Mouse (Mus musculus) stomach, embryonic 14.5 days (tissue): ENCODE data around the gene Ago4. TPM values are rescaled to one million over a fixed set of nuclear protein-coding genes. Genes with fewer than 3 reads are reported as not detected.

Experiments used
- ATAC-seq: fragments of 200-750 bp; cut with Nextera tagmentation; 2 replicates; pipeline ENCODE4 v1.8.0; 2017; ENCODE audit warnings: low read depth, moderate TSS enrichment; ENCODE audit not compliant: insufficient number of reproducible peaks, insufficient read depth, low FRiP score
- H3K27ac ChIP-seq: fragments of 300-500 bp; sonication (generic); 2 replicates; pipeline ENCODE4 v1.5.1; 2014; ENCODE audit warnings: mild to moderate bottlenecking, low read length, moderate library complexity, mixed read lengths
- H3K27me3 ChIP-seq: fragments of 300-500 bp; sonication (generic); 2 replicates; pipeline ENCODE4 v1.6.1; 2014; ENCODE audit warnings: low read length, control low read depth, mixed read lengths; ENCODE audit not compliant: control insufficient read depth, insufficient read depth
- H3K36me3 ChIP-seq: fragments of 300-500 bp; sonication (generic); 2 replicates; pipeline ENCODE4 v1.6.1; 2014; ENCODE audit warnings: mild to moderate bottlenecking, control low read depth, low read length, moderate library complexity, mixed read lengths; ENCODE audit not compliant: control insufficient read depth, insufficient read depth
- H3K4me1 ChIP-seq: fragments of 300-500 bp; sonication (generic); 2 replicates; pipeline ENCODE4 v1.6.1; 2014; ENCODE audit warnings: low read length, control low read depth, mixed read lengths; ENCODE audit not compliant: control insufficient read depth, insufficient read depth
- H3K4me2 ChIP-seq: fragments of 300-500 bp; sonication (generic); replicated peaks from 2 replicates; pipeline ENCODE4 v1.6.1; 2014; ENCODE audit warnings: low read depth, low read length, control low read depth
- H3K4me3 ChIP-seq: fragments of 300-500 bp; sonication (generic); 2 replicates; pipeline ENCODE4 v1.5.1; 2014; ENCODE audit warnings: low read depth, low read length, control low read depth
- H3K9ac ChIP-seq: fragments of 300-500 bp; sonication (generic); replicated peaks from 2 replicates; pipeline ENCODE4 v1.6.1; 2014; ENCODE audit warnings: low read depth, mild to moderate bottlenecking, control low read depth, low read length, moderate library complexity, mixed read lengths
- H3K9me3 ChIP-seq: fragments of 300-500 bp; sonication (generic); 2 replicates; pipeline ENCODE4 v1.6.1; 2016; ENCODE audit warnings: low read depth, low read length, control low read depth; ENCODE audit not compliant: control insufficient read depth
- WGBS: fragments of 180-500 bp; shearing (Covaris S2); extraction: QIAGEN DNeasy Blood & Tissue Kit; methylation state at CpG from one replicate; pipeline ENCODE4 v1.1.7; 2014; 5-methylcytosine and 5-hydroxymethylcytosine counted together
- polyA plus RNA-seq: library from polyadenylated mRNA; unstranded; fragments of >200 nt; fragmentation: Nextera tagmentation; extraction: Ambion mirVana; gene quantifications from 2 replicates; pipeline ENCODE4 v1.2.1, GENCODE M21; 2014

The Ago4 gene
- polyA plus RNA-seq, 1 experiment from 2014 or later, result 3.3 TPM

DNA sequence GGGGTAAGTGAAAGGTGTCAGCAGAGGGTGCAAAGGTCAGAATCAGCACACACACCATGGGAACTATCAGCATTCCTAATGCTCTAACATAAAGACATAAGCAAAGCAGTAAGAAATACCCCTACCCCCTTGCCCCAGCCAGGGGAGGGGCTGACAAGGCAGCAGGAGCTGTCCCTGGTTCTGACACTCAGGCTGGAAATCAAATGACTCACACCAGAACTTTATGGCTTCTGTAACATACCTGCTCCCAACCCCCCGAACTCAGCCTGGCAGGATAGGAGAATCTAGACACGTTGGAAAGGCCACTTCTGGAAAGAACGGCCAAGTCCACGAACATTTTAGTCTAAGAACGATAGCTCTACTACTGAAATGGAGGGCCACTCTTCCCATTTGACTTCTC lies 60.2 kb downstream of the Ago4 start:
- H3K27ac ChIP-seq, result no peak overlapping the region
- no peak for ATAC-seq
- no peak overlapping the region for H3K9ac ChIP-seq
- no peaks in the 10 kb centered on the region for H3K27me3 ChIP-seq
- no peaks in the 10 kb centered on the region for H3K36me3 ChIP-seq
- WGBS, result 45% methylated on average over 5 of the region's 5 CpGs
- no peak overlapping the region for H3K4me2 ChIP-seq
- 0 out of 2 replicates have a peak, but pooled peaks cover 3% of the 10 kb centered on the region for H3K4me1 ChIP-seq
- H3K4me3 ChIP-seq, result no peak overlapping the region
- H3K9me3 ChIP-seq, result no peaks in the 10 kb centered on the region

- Histone ChIP-seq H3K27me3 (no peaks in the 10 kb centered on the region), H3K36me3 (no peaks in the 10 kb centered on the region), H3K4me1 (peaks cover 31% of the 10 kb centered on the region), H3K4me3 (no peak overlapping the region), H3K9me3 (no peaks in the 10 kb centered on the region), H3K4me2 (0 out of 2 replicates have a peak overlapping the region, but pooled peaks have one; percentile 66), H3K27ac (no peak overlapping the region), H3K9ac (no peak overlapping the region)
- no peak for ATAC-seq
- 40% methylated on average over 1 of the region's 1 CpGs for WGBS
These were observed 63.9 kb downstream of the Ago4 start for GRCm38 (mm10) chr4:126469334-126469733.

GRCm38 (mm10) chr4:126468925-126469324 lies 64.3 kb downstream of the Ago4 start:
- Histone ChIP-seq H3K4me1 (peaks cover 34% of the 10 kb centered on the region), H3K27me3 (no peaks in the 10 kb centered on the region), H3K36me3 (no peaks in the 10 kb centered on the region), H3K9me3 (no peaks in the 10 kb centered on the region), H3K4me3 (peak overlapping the region; percentile 62), H3K4me2 (peak overlapping the region; percentile 66), H3K9ac (0 out of 2 replicates have a peak overlapping the region, but pooled peaks have one; percentile 10), H3K27ac (no peak overlapping the region)
- WGBS, result 3% methylated on average over 8 of the region's 8 CpGs
- ATAC-seq, result no peak

DNA sequence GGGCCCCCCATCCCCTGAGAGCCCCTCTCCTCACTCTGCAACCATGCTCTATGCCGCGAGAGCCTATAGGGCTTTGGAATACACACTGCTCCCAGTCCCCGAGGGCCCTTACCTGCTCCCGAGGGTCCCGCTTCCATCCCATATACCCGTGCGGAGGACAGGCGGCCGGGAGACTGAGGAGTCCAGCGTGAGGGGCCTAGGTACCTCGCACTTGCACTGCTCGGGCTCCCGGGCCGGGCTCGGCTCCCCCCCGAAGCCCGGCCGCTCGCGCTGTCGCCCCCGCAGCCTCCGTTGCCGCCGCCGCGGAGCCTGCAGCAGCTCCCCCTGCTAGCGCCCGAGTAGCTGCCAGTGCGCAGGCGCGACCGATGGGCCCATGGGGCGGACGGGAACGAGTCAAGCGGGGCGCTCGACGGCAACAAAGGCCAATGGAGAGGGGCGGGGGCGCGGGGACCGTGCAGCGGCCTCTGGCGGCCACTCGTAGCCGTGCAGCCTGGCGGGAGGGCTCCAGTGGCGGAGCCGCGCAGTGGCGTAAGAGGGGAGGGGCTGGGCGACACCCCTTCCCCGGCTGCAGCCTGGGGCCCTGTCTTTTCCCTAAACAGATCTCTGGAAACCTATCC lies 64.9 kb downstream of the Ago4 start, which contains the start of gene Ago1:
TSS of gene Ago1 (minus strand) at position 299 of the 617 bp plus-strand sequence.
- peak within 1 kb of the TSS; percentile 66 for H3K4me2 ChIP-seq
- peak within 1 kb of the TSS; percentile 51 for H3K9ac ChIP-seq
- WGBS, result 1% methylated on average over 55 of the region's 55 CpGs
- peaks cover 34% of the 10 kb centered on the region for H3K4me1 ChIP-seq
- H3K27me3 ChIP-seq, result no peaks in the 10 kb centered on the region
- peak; percentile 80 for ATAC-seq
- H3K9me3 ChIP-seq, result no peaks in the 10 kb centered on the region
- no peaks in the 10 kb centered on the region for H3K36me3 ChIP-seq
- peak within 1 kb of the TSS; percentile 62 for H3K4me3 ChIP-seq
- peak within 1 kb of the TSS; percentile 74 for H3K27ac ChIP-seq

DNA sequence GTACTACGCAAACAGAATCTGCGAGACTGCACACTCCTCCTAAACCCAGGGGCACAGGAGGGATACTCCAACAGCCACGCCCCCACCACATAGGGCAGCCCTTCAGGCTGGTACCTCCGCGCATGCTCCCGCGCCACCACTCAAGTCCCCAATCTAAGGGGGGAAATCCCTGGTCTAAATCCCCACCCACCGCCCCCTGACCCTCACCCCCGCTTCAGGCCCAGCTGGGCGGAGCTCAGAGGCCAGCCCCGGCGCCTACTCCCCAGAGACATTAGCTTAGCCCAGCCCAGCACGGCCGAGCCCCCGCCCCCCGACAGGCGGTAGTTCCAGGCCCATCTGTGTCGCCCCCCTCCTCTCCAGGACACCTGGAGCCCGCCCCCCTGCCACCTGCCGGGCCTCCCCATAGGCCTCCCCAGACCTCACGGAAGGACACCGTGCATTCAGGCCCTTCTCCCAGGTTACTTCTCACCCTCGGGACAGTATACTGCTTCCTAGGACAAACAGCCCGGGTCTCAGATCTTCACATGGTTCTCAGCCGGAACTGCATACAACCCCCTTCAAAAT lies 65.5 kb downstream of the Ago4 start:
- Histone ChIP-seq H3K36me3 (no peaks in the 10 kb centered on the region), H3K4me2 (peak overlapping the region; percentile 66), H3K4me1 (peaks cover 34% of the 10 kb centered on the region), H3K9ac (peak overlapping the region; percentile 51), H3K4me3 (peak overlapping the region; percentile 62), H3K27ac (peak overlapping the region; percentile 74), H3K27me3 (no peaks in the 10 kb centered on the region), H3K9me3 (no peaks in the 10 kb centered on the region)
- ATAC-seq, result peak; percentile 78
- WGBS, result 1% methylated on average over 25 of the region's 25 CpGs

DNA sequence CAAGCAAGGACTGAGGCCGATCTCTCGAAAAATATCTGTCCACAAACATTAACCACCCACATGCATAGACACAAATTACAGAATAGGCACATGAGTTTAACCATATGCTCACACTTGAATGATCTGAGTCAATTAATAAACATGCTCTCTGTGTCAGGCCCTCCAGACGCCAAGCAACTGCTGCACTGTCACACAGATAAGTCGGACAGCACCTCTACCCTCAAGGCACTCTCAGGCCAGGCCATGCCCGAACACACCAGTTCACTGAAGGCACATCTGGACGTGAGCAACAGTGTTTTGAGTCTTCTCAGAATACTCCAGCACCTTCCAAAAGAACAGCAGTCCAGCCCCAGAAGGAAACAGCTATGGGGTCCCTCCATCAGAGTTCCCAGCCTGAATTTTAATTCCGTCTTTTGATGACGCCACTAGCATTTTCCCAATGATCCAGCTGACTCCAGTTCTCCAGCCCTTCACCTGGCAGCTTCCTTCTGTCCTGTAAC lies 67.0 kb downstream of the Ago4 start:
- no peaks in the 10 kb centered on the region for H3K9me3 ChIP-seq
- H3K4me3 ChIP-seq, result no peak overlapping the region
- H3K27me3 ChIP-seq, result no peaks in the 10 kb centered on the region
- H3K9ac ChIP-seq, result no peak overlapping the region
- peaks cover 34% of the 10 kb centered on the region for H3K4me1 ChIP-seq
- H3K27ac ChIP-seq, result peak overlapping the region; percentile 34
- H3K4me2 ChIP-seq, result peak overlapping the region; percentile 37
- no peak for ATAC-seq
- WGBS, result 29% methylated on average over 8 of the region's 8 CpGs
- H3K36me3 ChIP-seq, result no peaks in the 10 kb centered on the region

DNA sequence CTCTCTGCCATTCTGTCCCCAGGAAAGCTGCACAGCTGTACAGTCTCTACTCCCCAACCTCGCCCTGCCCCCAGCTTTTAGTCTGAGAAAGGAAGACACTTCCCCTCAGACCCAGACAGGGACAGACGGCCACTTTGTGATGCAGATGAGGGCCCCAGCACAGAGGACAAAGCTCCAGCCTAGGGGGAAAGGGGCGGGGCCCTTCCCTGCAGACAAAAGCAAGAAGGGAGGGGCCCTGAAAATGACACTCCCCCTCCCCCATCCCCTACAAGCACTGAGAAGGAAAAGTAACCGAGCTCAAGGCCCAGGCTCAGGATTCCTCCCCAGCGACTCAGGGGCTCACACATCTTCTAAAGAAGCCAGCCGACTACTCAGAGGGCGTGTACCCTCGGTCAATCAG lies 67.4 kb downstream of the Ago4 start:
- H3K4me2 ChIP-seq, result peak overlapping the region; percentile 37
- WGBS, result 12% methylated on average over 8 of the region's 8 CpGs
- ATAC-seq, result peak; percentile 26; the same call in 1 of the 2 replicates
- no peaks in the 10 kb centered on the region for H3K9me3 ChIP-seq
- H3K27ac ChIP-seq, result peak overlapping the region; percentile 34
- no peaks in the 10 kb centered on the region for H3K36me3 ChIP-seq
- no peak overlapping the region for H3K9ac ChIP-seq
- H3K4me3 ChIP-seq, result no peak overlapping the region
- no peaks in the 10 kb centered on the region for H3K27me3 ChIP-seq
- peaks cover 34% of the 10 kb centered on the region for H3K4me1 ChIP-seq

- Histone ChIP-seq H3K9me3 (no peaks in the 10 kb centered on the region), H3K4me3 (no peak overlapping the region), H3K9ac (no peak overlapping the region), H3K27me3 (no peaks in the 10 kb centered on the region), H3K4me2 (0 out of 2 replicates have a peak overlapping the region, but pooled peaks have one; percentile 3), H3K27ac (no peak overlapping the region), H3K36me3 (no peaks in the 10 kb centered on the region; the same call in 1 of the 2 replicates), H3K4me1 (peaks cover 34% of the 10 kb centered on the region)
- 22% methylated on average over 2 of the region's 2 CpGs for WGBS
- no peak for ATAC-seq
These were observed 68.4 kb downstream of the Ago4 start for GRCm38 (mm10) chr4:126464892-126465235.
